Mouse (Mus musculus) heart, adult 2 months (tissue): Measurements from ENCODE around the gene Ccdc85b. TPM values are rescaled to one million over a fixed set of nuclear protein-coding genes. Genes with fewer than 3 reads are reported as not detected.
A peak's percentile ranks its signal among the peaks of the same experiment; 100 is the strongest.
"Not testable (repeated sequence)": the region's sequence is repeated elsewhere in the genome, so short reads cannot be mapped to it uniquely, and the experiment has no call there.

Experiments
- DNase-seq, 2 experiments: peaks; one replicate each; pipeline ENCODE4 v3.0.0; 2021
- H3K27ac ChIP-seq: fragments of 200-600 bp; 2 replicates; pipeline ENCODE4 v1.8.1; 2022
- H3K27me3 ChIP-seq: fragments of 200-500 bp; 2 replicates; pipeline ENCODE4 v1.6.1; 2012; ENCODE audit warnings: mild to moderate bottlenecking, low read length, inconsistent platforms, mixed read lengths; ENCODE audit not compliant: control insufficient read depth, insufficient read depth
- H3K36me3 ChIP-seq: fragments of 200-500 bp; 2 replicates; pipeline ENCODE4 v1.6.1; 2012; ENCODE audit warnings: low read length, inconsistent platforms; ENCODE audit not compliant: control insufficient read depth, insufficient read depth
- H3K4me1 ChIP-seq: fragments of 200-500 bp; 2 replicates; pipeline ENCODE4 v1.6.1; 2011; ENCODE audit warnings: low read length; ENCODE audit not compliant: control insufficient read depth, insufficient read depth
- H3K4me3 ChIP-seq: fragments of 200-600 bp; 2 replicates; pipeline ENCODE4 v1.8.1; 2022
- H3K79me2 ChIP-seq: fragments of 200-500 bp; replicated peaks from 2 replicates; pipeline ENCODE4 v1.6.1; 2012; ENCODE audit warnings: mild to moderate bottlenecking, inconsistent platforms, low read length, moderate library complexity, mixed read lengths; ENCODE audit not compliant: control insufficient read depth, insufficient read depth
- H3K9ac ChIP-seq: fragments of 200-500 bp; 2 replicates; pipeline ENCODE4 v1.6.1; 2012; ENCODE audit warnings: low read depth, mild to moderate bottlenecking, control low read depth, inconsistent platforms, low read length, mixed read lengths
- CTCF ChIP-seq: fragments of 200-600 bp; IDR thresholded peaks from 2 replicates; pipeline ENCODE4 v1.8.1; 2022; ENCODE audit warnings: antibody characterized with exemption, mild to moderate bottlenecking, moderate library complexity
- EP300 ChIP-seq: fragments of 200-500 bp; IDR thresholded peaks from 2 replicates; pipeline ENCODE4 v1.6.1; 2011; ENCODE audit warnings: low read depth, low read length, control low read depth; ENCODE audit not compliant: insufficient read depth
- POLR2A ChIP-seq: fragments of 200-500 bp; IDR thresholded peaks from 2 replicates; pipeline ENCODE4 v1.6.1; 2011; ENCODE audit warnings: mild to moderate bottlenecking, low read depth, low read length, control low read depth; ENCODE audit not compliant: insufficient read depth
- WGBS: fragments of 180-500 bp; shearing (Covaris S2); methylation state at CpG from one replicate; pipeline ENCODE4 v1.1.7; 2018; 5-methylcytosine and 5-hydroxymethylcytosine counted together
- intact Hi-C: fragments of 180-260 bp; cut with DNase I; formaldehyde crosslinking; loops from one replicate; pipeline ENCODE4 v1.15.1; 2025
- long read RNA-seq: library from polyadenylated mRNA; stranded (forward); transcript quantifications from one replicate; pipeline ENCODE4 v2.0.0, GENCODE M21; 2021
- polyA plus RNA-seq: library from polyadenylated mRNA; depleted of rRNA; stranded (reverse); fragments of >200 nt; gene quantifications from 2 replicates; pipeline ENCODE4 v1.2.3, GENCODE M21; 2012; rRNA removed
- total RNA-seq, 2 experiments: library from RNA; stranded (reverse); gene quantifications; 2 replicates each; pipeline ENCODE4 v1.2.3; 2021

Ccdc85b gene
- total RNA-seq, result 1 to 10 TPM; 6.3 to 9.7 TPM
- 5.9 and 6.1 TPM in 2 replicates for polyA plus RNA-seq
- long read RNA-seq, full-length matches to known transcripts, result 17 of 17 reads
- long read RNA-seq, partial matches to known transcripts, result 0 of 17 reads
- long read RNA-seq, other reads (novel, unspliced or antisense), result 0 of 17 reads

- intact Hi-C loops, result no loop called here
- 13% methylated on average over 14 of the region's 14 CpGs for WGBS
- Histone ChIP-seq H3K4me3 (peak within 1 kb of the TSS; percentile 64), H3K36me3 (peaks cover 12% of the 10 kb centered on the region), H3K27ac (peak within 1 kb of the TSS; percentile 99), H3K9ac (peak within 1 kb of the TSS; percentile 97), H3K4me1 (peaks cover 7% of the 10 kb centered on the region), H3K79me2 (peaks cover 6% of the 10 kb centered on the region), H3K27me3 (no peaks in the 10 kb centered on the region)
- no peak for TF ChIP-seq POLR2A
- no peak for TF ChIP-seq EP300
- no peak for TF ChIP-seq CTCF
- DNase-seq, result no peak
These were observed at the start of gene Ccdc85b for GRCm38 (mm10) chr19:5457746-5458442. Ccdc85b (minus strand) TSS chr19:5457894.

- no peaks in the 10 kb centered on the region for H3K4me1 ChIP-seq
- no peak within 1 kb of the TSS for H3K27ac ChIP-seq
- no peak for DNase-seq
- 64% methylated on average over 17 of the region's 17 CpGs for WGBS
- no peak within 1 kb of the TSS for H3K4me3 ChIP-seq
- intact Hi-C loops, result no loop called here
- H3K36me3 ChIP-seq, result no peaks in the 10 kb centered on the region
- no peaks in the 10 kb centered on the region for H3K79me2 ChIP-seq
- no peak within 1 kb of the TSS for H3K9ac ChIP-seq
- TF ChIP-seq CTCF (no peak), EP300 (no peak), POLR2A (no peak)
- no peaks in the 10 kb centered on the region for H3K27me3 ChIP-seq
These were observed 46.0 kb upstream of the Ccdc85b start, which contains the start of gene 1700020D05Rik for GRCm38 (mm10) chr19:5503687-5504086. 1700020D05Rik (minus strand) TSS chr19:5503787.

GRCm38 (mm10) chr19:5500330-5500875 is 42.7 kb upstream of the Ccdc85b start:
- no peak for DNase-seq
- H3K9ac ChIP-seq, result no peak overlapping the region
- no peaks in the 10 kb centered on the region for H3K27me3 ChIP-seq
- no peaks in the 10 kb centered on the region for H3K4me1 ChIP-seq
- no peak for TF ChIP-seq EP300
- TF ChIP-seq POLR2A, result no peak
- TF ChIP-seq CTCF, result no peak
- no peaks in the 10 kb centered on the region for H3K36me3 ChIP-seq
- 61% methylated on average over 2 of the region's 2 CpGs for WGBS
- no peak overlapping the region for H3K27ac ChIP-seq
- no peak overlapping the region for H3K4me3 ChIP-seq
- intact Hi-C loops, result no loop called here
- no peaks in the 10 kb centered on the region for H3K79me2 ChIP-seq

GRCm38 (mm10) chr19:5496052-5496370 is 38.3 kb upstream of the Ccdc85b start:
- WGBS, result 83% methylated on average over 16 of the region's 16 CpGs
- Histone ChIP-seq H3K36me3 (peaks cover 14% of the 10 kb centered on the region), H3K79me2 (0 out of 2 replicates have a peak, but pooled peaks cover 5% of the 10 kb centered on the region), H3K27ac (no peak overlapping the region), H3K27me3 (no peaks in the 10 kb centered on the region), H3K9ac (no peak overlapping the region), H3K4me3 (no peak overlapping the region), H3K4me1 (no peaks in the 10 kb centered on the region)
- peak in 1 of 2 experiments; percentile 21 for DNase-seq
- TF ChIP-seq CTCF (no peak), EP300 (no peak), POLR2A (no peak)
- intact Hi-C loops, result no loop called here

- Histone ChIP-seq H3K9ac (no peak overlapping the region), H3K4me1 (no peaks in the 10 kb centered on the region), H3K27ac (no peak overlapping the region), H3K4me3 (no peak overlapping the region), H3K27me3 (no peaks in the 10 kb centered on the region), H3K79me2 (0 out of 2 replicates have a peak, but pooled peaks cover 5% of the 10 kb centered on the region), H3K36me3 (peaks cover 14% of the 10 kb centered on the region)
- intact Hi-C loops, result no loop called here
- TF ChIP-seq CTCF, result no peak
- TF ChIP-seq POLR2A, result no peak
- no peak for TF ChIP-seq EP300
- WGBS, result 79% methylated on average over 12 of the region's 12 CpGs
- DNase-seq, result no peak
These were observed 37.8 kb upstream of the Ccdc85b start for GRCm38 (mm10) chr19:5495353-5496051.

GRCm38 (mm10) chr19:5494314-5494713 is 36.6 kb upstream of the Ccdc85b start:
- H3K36me3 ChIP-seq, result peaks cover 14% of the 10 kb centered on the region

GRCm38 (mm10) chr19:5493301-5493721 is 35.6 kb upstream of the Ccdc85b start:
- H3K9ac ChIP-seq, H3K4me1 ChIP-seq, H3K79me2 ChIP-seq, H3K27me3 ChIP-seq, H3K4me3 ChIP-seq, H3K27ac ChIP-seq, intact Hi-C loops: not testable (repeated sequence)
- 46% methylated on average over 9 of the region's 9 CpGs for WGBS
- DNase-seq, result peak in 1 of 2 experiments; percentile 20
- H3K36me3 ChIP-seq, result peaks cover 14% of the 10 kb centered on the region

More at GRCm38 (mm10) chr19:5494314-5494713, 36.6 kb upstream of the Ccdc85b start:
- Histone ChIP-seq H3K27ac (no peak overlapping the region), H3K27me3 (no peaks in the 10 kb centered on the region), H3K79me2 (0 out of 2 replicates have a peak, but pooled peaks cover 5% of the 10 kb centered on the region), H3K4me3 (no peak overlapping the region), H3K4me1 (no peaks in the 10 kb centered on the region), H3K9ac (no peak overlapping the region)
- no peak for TF ChIP-seq EP300
- TF ChIP-seq POLR2A, result no peak
- no peak for TF ChIP-seq CTCF
- no peak for DNase-seq
- WGBS, result 77% methylated on average over 3 of the region's 3 CpGs
- intact Hi-C loops, result no loop called here
